Mouse (Mus musculus): ENCODE data around the gene Sh2b2. TPM values are rescaled to one million over a fixed set of nuclear protein-coding genes. Genes with fewer than 3 reads are reported as not detected.
"Not testable (repeated sequence)": the region's sequence is repeated elsewhere in the genome, so short reads cannot be mapped to it uniquely, and the experiment has no call there.

Gene Sh2b2
- total RNA-seq, 2 experiments from 2014 or later = 0.43 to 0.83 TPM

GRCm38 (mm10) chr5:136241161-136241560 is 5.2 kb downstream of the Sh2b2 start:
- intact Hi-C loops (cut with DNase I) = no loop called here
- DNase-seq = no peak

GRCm38 (mm10) chr5:136240381-136240780 is 6.0 kb downstream of the Sh2b2 start:
- no peak for DNase-seq
- intact Hi-C loops (cut with DNase I) = no loop called here

GRCm38 (mm10) chr5:136237607-136238006 is 8.7 kb downstream of the Sh2b2 start:
- intact Hi-C loops (cut with DNase I) = no loop called here

GRCm38 (mm10) chr5:136236611-136237010 is 9.7 kb downstream of the Sh2b2 start:
- DNase-seq = no peak
- intact Hi-C loops (cut with DNase I) = no loop called here

More at GRCm38 (mm10) chr5:136237607-136238006, 8.7 kb downstream of the Sh2b2 start:
- no peak for DNase-seq

GRCm38 (mm10) chr5:136230348-136231035 is 15.9 kb downstream of the Sh2b2 start:
- intact Hi-C loops (cut with DNase I) = no loop called here
- no peak for DNase-seq

- DNase-seq = no peak
- intact Hi-C loops (cut with DNase I) = no loop called here
Measured at GRCm38 (mm10) chr5:136226246-136226876, 20.0 kb downstream of the Sh2b2 start.

GRCm38 (mm10) chr5:136218585-136218984 is 27.8 kb downstream of the Sh2b2 start:
- no peak for DNase-seq
- intact Hi-C loops (cut with DNase I) = no loop called here

- no peak for DNase-seq
- intact Hi-C loops (cut with DNase I) = no loop called here
Measured at GRCm38 (mm10) chr5:136217932-136218381, 28.4 kb downstream of the Sh2b2 start.

GRCm38 (mm10) chr5:136217004-136217665 is 29.2 kb downstream of the Sh2b2 start:
- DNase-seq = no peak
- intact Hi-C loops (cut with DNase I) = no loop called here

GRCm38 (mm10) chr5:136215958-136216357 is 30.4 kb downstream of the Sh2b2 start:
- intact Hi-C loops (cut with DNase I) = no loop called here
- DNase-seq = no peak

- intact Hi-C loops (cut with DNase I) = no loop called here
- DNase-seq = no peak
Measured at GRCm38 (mm10) chr5:136215211-136215610, 31.1 kb downstream of the Sh2b2 start.

- no peak for DNase-seq
- intact Hi-C loops (cut with DNase I) = no loop called here
Measured at GRCm38 (mm10) chr5:136213716-136214115, 32.6 kb downstream of the Sh2b2 start.

GRCm38 (mm10) chr5:136212716-136213115 is 33.6 kb downstream of the Sh2b2 start:
- intact Hi-C loops (cut with DNase I) = no loop called here
- DNase-seq = no peak

GRCm38 (mm10) chr5:136211341-136212102 is 34.8 kb downstream of the Sh2b2 start:
- DNase-seq; intact Hi-C loops (cut with DNase I): not testable (repeated sequence)

GRCm38 (mm10) chr5:136210549-136210948 is 35.8 kb downstream of the Sh2b2 start:
- DNase-seq = no peak
- intact Hi-C loops (cut with DNase I) = no loop called here

- DNase-seq = peak; percentile 66 to 73
- intact Hi-C loops (cut with DNase I) = loop anchor here (1.0 to 5.0 kb wide), 4 partner anchors 51 to 555 kb away; no protein-coding TSS in a partner anchor
Measured at GRCm38 (mm10) chr5:136201832-136202231, 44.5 kb downstream of the Sh2b2 start.

GRCm38 (mm10) chr5:136199526-136199925 is 46.8 kb downstream of the Sh2b2 start:
- DNase-seq = peak; percentile 7 to 10
- intact Hi-C loops (cut with DNase I) = loop anchor here (5.0 kb wide), 1 partner anchor 368 kb away; the partner anchor contains the start of gene Cux1

GRCm38 (mm10) chr5:136198474-136199391 is 47.6 kb downstream of the Sh2b2 start, which contains the start of gene Prkrip1:
TSS of gene Prkrip1 (minus strand) at chr5:136198963.
- peak; percentile 92 for DNase-seq
- intact Hi-C loops (cut with DNase I) = loop anchor here (5.0 kb wide), 1 partner anchor 369 kb away; the partner anchor contains the start of gene Cux1

- intact Hi-C loops (cut with DNase I) = no loop called here
- DNase-seq = no peak
Measured at GRCm38 (mm10) chr5:136191870-136192269, 54.5 kb downstream of the Sh2b2 start.
